Mouse (Mus musculus) hindbrain, embryonic 14.5 days (tissue): ENCODE measurements around the gene Det1. TPM values are rescaled to one million over a fixed set of nuclear protein-coding genes. Genes with fewer than 3 reads are reported as not detected.
A peak's percentile ranks its signal among the peaks of the same experiment; 100 is the strongest.

Source experiments
- ATAC-seq: fragments of 200-750 bp; cut with Nextera tagmentation; 2 replicates; pipeline ENCODE4 v1.8.0; 2017; ENCODE audit warnings: moderate number of reproducible peaks, mild to moderate bottlenecking, moderate TSS enrichment, moderate library complexity; ENCODE audit not compliant: low FRiP score
- DNase-seq: peaks from one replicate; pipeline ENCODE4 v3.0.0-alpha.2; 2015; ENCODE audit warnings: low spot score
- H3K27ac ChIP-seq: fragments of 300-500 bp; sonication (generic); 2 replicates; pipeline ENCODE4 v1.5.1; 2014; ENCODE audit warnings: mild to moderate bottlenecking, moderate library complexity
- H3K27me3 ChIP-seq: fragments of 300-500 bp; sonication (generic); 2 replicates; pipeline ENCODE4 v1.6.1; 2014; ENCODE audit warnings: mild to moderate bottlenecking, low read length, mixed read lengths; ENCODE audit not compliant: control insufficient read depth, insufficient read depth
- H3K36me3 ChIP-seq: fragments of 300-500 bp; sonication (generic); replicated peaks from 2 replicates; pipeline ENCODE4 v1.6.1; 2014; ENCODE audit not compliant: control insufficient read depth, insufficient read depth
- H3K4me1 ChIP-seq: fragments of 300-500 bp; sonication (generic); replicated peaks from 2 replicates; pipeline ENCODE4 v1.6.1; 2014; ENCODE audit warnings: antibody characterized with exemption, low read length, mixed read lengths; ENCODE audit not compliant: control insufficient read depth, insufficient read depth
- H3K4me2 ChIP-seq: fragments of 300-500 bp; sonication (generic); replicated peaks from 2 replicates; pipeline ENCODE4 v1.6.1; 2014; ENCODE audit warnings: mild to moderate bottlenecking, moderate library complexity
- H3K4me3 ChIP-seq: fragments of 300-500 bp; sonication (generic); replicated peaks from 2 replicates; pipeline ENCODE4 v1.5.1; 2014; ENCODE audit warnings: mild to moderate bottlenecking, low read length
- H3K9ac ChIP-seq: fragments of 300-500 bp; sonication (generic); 2 replicates; pipeline ENCODE4 v1.6.1; 2014
- H3K9me3 ChIP-seq: fragments of 300-500 bp; sonication (generic); 2 replicates; pipeline ENCODE4 v1.6.1; 2016; ENCODE audit warnings: low read length; ENCODE audit not compliant: control insufficient read depth
- WGBS: fragments of 180-500 bp; shearing (Covaris S2); extraction: QIAGEN DNeasy Blood & Tissue Kit; methylation state at CpG from one replicate; pipeline ENCODE4 v1.1.7; 2014; 5-methylcytosine and 5-hydroxymethylcytosine counted together
- polyA plus RNA-seq: library from polyadenylated mRNA; unstranded; fragments of >200 nt; fragmentation: Nextera tagmentation; extraction: Ambion mirVana; gene quantifications from 2 replicates; pipeline ENCODE4 v1.2.1, GENCODE M21; 2014

Gene Det1
- polyA plus RNA-seq, 1 experiment from 2014 or later, result 13.5 TPM

DNA sequence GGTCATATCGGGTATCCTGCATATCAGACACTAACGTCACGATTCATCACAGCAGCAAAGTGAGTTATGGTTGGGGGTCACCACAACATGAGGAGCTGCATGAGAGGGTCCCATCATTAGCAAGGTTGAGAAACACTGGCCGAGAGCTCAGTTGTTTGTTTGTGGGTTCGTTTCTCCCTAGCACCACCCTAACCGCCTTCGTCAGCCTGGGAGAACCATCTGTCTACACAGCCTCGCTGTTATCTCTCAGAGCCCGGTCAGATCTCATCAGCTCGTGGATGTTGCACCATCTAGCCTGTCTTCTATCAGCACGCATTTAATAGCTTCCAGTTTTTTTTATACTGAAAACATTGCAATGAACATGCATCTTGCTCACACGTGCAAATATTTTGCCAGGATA is 28.7 kb downstream of the Det1 start:
- Histone ChIP-seq H3K4me1 (peaks cover 12% of the 10 kb centered on the region; the same call in 1 of the 2 replicates), H3K27ac (no peak overlapping the region), H3K9me3 (no peaks in the 10 kb centered on the region), H3K4me2 (no peak overlapping the region), H3K4me3 (no peak overlapping the region), H3K36me3 (no peaks in the 10 kb centered on the region), H3K27me3 (no peaks in the 10 kb centered on the region), H3K9ac (no peak overlapping the region)
- ATAC-seq (no peak), DNase-seq (no peak)
- 84% methylated on average over 12 of the region's 12 CpGs for WGBS

DNA sequence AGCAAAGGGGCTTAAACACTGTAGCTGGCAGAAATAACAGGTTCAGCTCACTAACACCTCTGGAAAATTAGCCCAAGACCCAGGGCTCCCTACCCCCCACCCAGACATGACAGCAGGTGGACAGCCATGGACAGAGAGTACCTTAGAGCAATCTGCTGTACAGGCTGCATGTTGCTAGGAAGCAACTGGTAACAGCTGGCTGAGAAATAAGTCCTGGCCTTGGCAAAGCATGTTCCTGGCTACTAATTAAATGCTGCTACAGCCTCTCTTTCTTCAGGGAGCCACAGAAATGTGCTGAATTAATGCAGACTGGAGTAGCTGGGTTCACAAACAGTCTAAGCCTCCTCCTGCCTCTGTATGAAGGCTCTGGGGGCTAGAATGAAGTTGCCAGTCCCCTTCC is 32.3 kb downstream of the Det1 start:
- Histone ChIP-seq H3K9me3 (no peaks in the 10 kb centered on the region), H3K4me2 (0 out of 2 replicates have a peak overlapping the region, but pooled peaks have one; percentile 4), H3K4me1 (peaks cover 12% of the 10 kb centered on the region; the same call in 1 of the 2 replicates), H3K27me3 (no peaks in the 10 kb centered on the region), H3K9ac (no peak overlapping the region), H3K36me3 (no peaks in the 10 kb centered on the region), H3K27ac (peak overlapping the region; percentile 48; the same call in 1 of the 2 replicates), H3K4me3 (no peak overlapping the region)
- ATAC-seq (no peak), DNase-seq (peak; percentile 36)

DNA sequence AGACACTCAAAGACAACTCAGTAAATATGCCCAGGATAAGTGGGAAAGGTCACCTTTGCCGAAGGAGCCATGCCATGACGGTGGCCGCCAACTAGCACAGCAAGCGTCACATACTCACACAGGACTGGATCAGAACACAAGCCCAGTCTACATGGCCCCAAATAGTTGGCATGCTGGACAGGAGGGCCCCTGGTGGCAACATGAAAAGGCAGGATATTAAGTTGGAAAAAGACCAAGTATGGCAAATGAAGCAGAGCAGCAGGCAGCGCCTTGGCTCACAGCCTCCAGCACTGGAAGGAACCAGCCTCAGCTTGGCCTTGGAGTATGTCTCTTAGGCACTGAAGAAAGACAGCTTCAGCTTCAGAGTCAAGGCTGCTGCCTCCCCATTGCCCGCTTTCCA is 33.3 kb downstream of the Det1 start:
- no peaks in the 10 kb centered on the region for H3K36me3 ChIP-seq
- peak overlapping the region; percentile 48; the same call in 1 of the 2 replicates for H3K27ac ChIP-seq
- DNase-seq (peak; percentile 42), ATAC-seq (peak; percentile 51; the same call in 1 of the 2 replicates)
- no peak overlapping the region for H3K9ac ChIP-seq
- no peak overlapping the region for H3K4me2 ChIP-seq
- peaks cover 12% of the 10 kb centered on the region; the same call in 1 of the 2 replicates for H3K4me1 ChIP-seq
- WGBS, result 85% methylated on average over 6 of the region's 6 CpGs
- no peak overlapping the region for H3K4me3 ChIP-seq
- H3K9me3 ChIP-seq, result no peaks in the 10 kb centered on the region
- H3K27me3 ChIP-seq, result no peaks in the 10 kb centered on the region

DNA sequence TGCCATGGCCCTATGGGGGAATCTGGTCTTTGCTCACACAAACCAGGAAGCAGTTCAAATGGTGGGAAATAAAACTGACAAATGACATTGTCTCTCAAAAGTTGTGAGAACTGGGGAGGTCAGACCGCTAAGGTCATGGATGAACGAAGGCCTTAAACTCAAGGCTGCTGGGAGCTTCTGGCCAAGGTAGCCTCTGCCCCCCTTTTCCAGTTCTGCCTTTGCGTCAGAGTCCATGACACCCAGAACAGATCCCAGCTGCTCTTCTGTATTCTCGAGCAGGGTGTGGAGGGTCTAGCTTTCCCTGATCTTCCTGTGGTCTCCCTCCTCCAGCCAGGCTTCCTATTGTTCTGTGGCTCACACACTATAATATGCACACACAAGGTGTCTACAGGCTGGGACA is 39.9 kb downstream of the Det1 start:
- DNase-seq (no peak), ATAC-seq (no peak)
- Histone ChIP-seq H3K4me2 (no peak overlapping the region), H3K36me3 (no peaks in the 10 kb centered on the region), H3K27me3 (no peaks in the 10 kb centered on the region), H3K9me3 (no peaks in the 10 kb centered on the region), H3K9ac (no peak overlapping the region), H3K4me3 (no peak overlapping the region), H3K4me1 (no peaks in the 10 kb centered on the region), H3K27ac (no peak overlapping the region)
- 86% methylated on average over 4 of the region's 4 CpGs for WGBS

DNA sequence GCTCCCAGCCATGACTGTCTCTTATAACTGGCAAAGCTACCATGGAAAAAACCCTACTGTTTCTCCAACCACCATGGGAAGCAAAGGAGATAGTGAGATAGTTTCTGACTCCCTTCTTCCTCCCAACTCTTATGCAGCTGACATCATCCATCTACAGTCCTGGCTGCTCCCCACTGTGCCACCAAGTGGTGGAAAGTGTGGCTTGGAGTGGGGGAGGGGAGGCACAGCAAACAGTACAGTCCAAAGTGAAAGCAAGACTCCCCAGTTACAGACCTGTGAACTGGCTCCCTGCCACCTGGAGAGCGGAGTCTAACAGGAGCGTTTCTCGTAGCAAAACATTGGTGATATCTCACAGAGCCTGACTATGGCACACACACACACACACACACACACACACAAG is 43.2 kb downstream of the Det1 start:
- 90% methylated on average over 3 of the region's 3 CpGs for WGBS
- H3K9me3 ChIP-seq, result no peaks in the 10 kb centered on the region
- H3K9ac ChIP-seq, result no peak overlapping the region
- H3K4me3 ChIP-seq, result no peak overlapping the region
- no peak overlapping the region for H3K4me2 ChIP-seq
- DNase-seq, result no peak
- no peaks in the 10 kb centered on the region for H3K4me1 ChIP-seq
- H3K27ac ChIP-seq, result no peak overlapping the region
- H3K36me3 ChIP-seq, result no peaks in the 10 kb centered on the region
- ATAC-seq, result no peak
- H3K27me3 ChIP-seq, result no peaks in the 10 kb centered on the region

DNA sequence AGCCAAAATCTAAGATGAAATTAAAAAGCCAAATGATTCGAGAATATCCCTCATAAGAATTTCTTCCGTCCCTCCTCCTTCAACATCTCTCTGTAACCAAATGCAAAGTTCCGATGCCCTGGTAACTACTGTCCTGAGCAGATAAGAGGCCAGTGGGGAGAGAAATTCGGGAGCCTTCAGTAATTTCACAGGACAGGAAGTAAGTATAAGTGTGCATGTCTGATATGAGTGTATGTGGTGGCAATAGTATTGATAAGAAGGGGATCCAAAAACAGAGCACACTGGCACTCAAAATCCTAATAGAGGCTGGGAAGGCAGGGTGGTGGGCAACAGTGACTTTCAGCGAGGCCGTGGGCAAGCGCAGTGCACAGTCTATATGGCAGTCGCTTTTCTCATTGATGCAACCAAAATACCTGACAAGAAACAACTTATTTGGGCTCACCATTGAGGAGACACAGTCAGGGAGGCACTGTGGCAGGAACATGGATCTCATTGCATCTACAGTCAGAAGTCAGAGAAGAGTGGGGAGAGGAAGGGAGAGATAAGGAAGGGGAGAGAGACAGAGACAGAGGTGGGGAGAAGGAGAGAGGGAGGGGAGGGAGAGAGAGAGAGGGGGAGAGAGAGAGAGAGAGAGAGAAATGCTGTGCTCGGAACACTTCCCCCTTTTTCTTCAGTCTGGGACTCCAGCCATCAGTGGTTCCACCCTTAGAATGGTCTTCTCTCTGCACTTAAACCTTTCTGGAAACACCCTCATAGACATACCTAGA is 47.1 kb downstream of the Det1 start:
- Histone ChIP-seq H3K27ac (no peak overlapping the region), H3K9ac (no peak overlapping the region), H3K9me3 (no peaks in the 10 kb centered on the region), H3K4me3 (no peak overlapping the region), H3K36me3 (no peaks in the 10 kb centered on the region), H3K27me3 (no peaks in the 10 kb centered on the region), H3K4me1 (peaks cover 8% of the 10 kb centered on the region; the same call in 1 of the 2 replicates), H3K4me2 (no peak overlapping the region)
- DNase-seq (no peak), ATAC-seq (no peak)
- 79% methylated on average over 9 of the region's 9 CpGs for WGBS

DNA sequence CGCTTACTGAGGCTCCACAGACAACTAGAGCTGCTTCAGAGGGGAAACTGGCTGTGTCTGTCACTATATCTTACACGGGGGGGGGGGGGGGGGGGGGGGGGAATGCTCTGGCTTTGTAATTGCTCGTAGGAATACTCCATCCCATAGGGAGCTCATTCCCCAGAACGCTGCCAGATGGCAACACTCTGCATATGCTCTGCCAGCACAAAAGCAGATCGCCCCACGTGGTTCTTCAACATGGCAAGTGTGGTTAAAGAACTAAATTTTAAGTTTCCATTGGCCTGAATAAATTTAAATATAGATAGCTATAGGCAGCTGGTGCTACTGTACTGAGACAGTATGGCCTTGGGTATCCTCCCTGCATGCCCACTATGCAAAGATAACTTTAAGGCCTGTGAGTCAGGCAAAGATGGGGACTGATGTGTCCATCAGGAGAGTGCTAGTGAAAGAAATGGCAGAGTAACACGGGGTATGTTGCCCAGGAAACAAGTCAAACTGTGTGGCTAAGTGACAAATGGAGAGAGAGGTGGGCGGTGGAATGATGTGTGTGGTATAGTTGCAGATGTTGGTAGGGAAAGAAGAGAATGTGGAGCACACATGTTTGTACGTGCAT is 49.1 kb downstream of the Det1 start:
- Histone ChIP-seq H3K9ac (no peak overlapping the region), H3K27ac (no peak overlapping the region), H3K36me3 (peaks cover 2% of the 10 kb centered on the region; the same call in 1 of the 2 replicates), H3K4me3 (no peak overlapping the region), H3K4me2 (no peak overlapping the region), H3K4me1 (peaks cover 8% of the 10 kb centered on the region; the same call in 1 of the 2 replicates), H3K27me3 (no peaks in the 10 kb centered on the region), H3K9me3 (no peaks in the 10 kb centered on the region)
- 27% methylated on average over 8 of the region's 9 CpGs for WGBS
- DNase-seq (peak; percentile 55), ATAC-seq (0 out of 2 replicates have a peak, but pooled peaks have one; percentile 49)

DNA sequence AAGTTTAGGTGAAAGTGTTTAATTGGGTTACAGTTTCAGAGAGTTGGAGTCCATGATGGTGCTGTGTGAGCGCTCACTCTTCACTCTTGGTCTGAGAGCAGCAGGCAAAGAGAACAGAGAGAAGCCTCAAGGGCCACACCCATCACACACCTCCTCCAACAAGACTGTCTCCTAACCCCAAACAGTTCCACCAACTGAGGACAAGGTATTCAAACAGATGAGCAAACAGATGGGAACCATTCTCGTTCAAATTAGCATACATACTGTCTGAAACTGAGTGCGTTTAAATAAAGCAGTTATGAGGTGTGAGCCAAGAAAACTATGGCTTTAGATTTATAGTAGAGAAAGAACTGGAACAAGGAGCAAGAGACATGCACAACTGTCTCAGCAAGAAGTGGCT is 50.4 kb downstream of the Det1 start:
- H3K27ac ChIP-seq, result no peak overlapping the region
- DNase-seq, result no peak
- no peaks in the 10 kb centered on the region for H3K9me3 ChIP-seq
- H3K4me1 ChIP-seq, result peaks cover 8% of the 10 kb centered on the region; the same call in 1 of the 2 replicates
- WGBS, result 85% methylated on average over 3 of the region's 3 CpGs
- H3K9ac ChIP-seq, result no peak overlapping the region
- no peak overlapping the region for H3K4me3 ChIP-seq
- no peaks in the 10 kb centered on the region for H3K27me3 ChIP-seq
- no peak for ATAC-seq
- H3K4me2 ChIP-seq, result no peak overlapping the region
- peaks cover 7% of the 10 kb centered on the region for H3K36me3 ChIP-seq

DNA sequence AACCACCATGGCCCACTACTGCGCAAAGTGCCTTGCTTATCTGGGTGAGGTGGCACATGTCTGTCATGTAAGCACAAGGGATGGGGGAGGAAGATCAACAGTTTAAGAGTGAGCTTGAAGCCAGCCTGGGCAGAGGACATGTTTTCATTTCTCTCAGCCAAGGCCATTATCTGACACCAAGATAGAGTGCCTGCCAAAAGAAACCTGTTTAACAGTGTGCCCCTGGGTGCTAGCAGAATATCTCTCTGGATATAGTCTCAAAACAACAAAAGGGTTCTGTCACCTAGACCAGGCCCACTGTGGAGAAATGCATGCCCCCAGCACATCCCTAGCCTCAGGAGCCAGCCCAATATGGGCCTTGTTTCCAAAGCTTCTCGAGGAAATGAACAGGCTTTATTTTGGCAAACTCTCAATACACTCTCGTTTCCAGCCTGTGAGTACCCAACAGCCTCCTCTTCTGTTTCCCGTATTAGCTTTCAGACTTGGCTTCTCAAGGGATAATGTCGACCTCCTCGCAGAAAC is 52.4 kb downstream of the Det1 start:
- Histone ChIP-seq H3K27ac (no peak overlapping the region), H3K9ac (no peak overlapping the region)

More for the DNA sequence above, 52.4 kb downstream of the Det1 start:
- ATAC-seq (no peak), DNase-seq (no peak)
- no peaks in the 10 kb centered on the region for H3K9me3 ChIP-seq
- H3K4me1 ChIP-seq, result peaks cover 8% of the 10 kb centered on the region; the same call in 1 of the 2 replicates
- no peak overlapping the region for H3K4me2 ChIP-seq
- no peaks in the 10 kb centered on the region for H3K27me3 ChIP-seq
- H3K4me3 ChIP-seq, result no peak overlapping the region
- H3K36me3 ChIP-seq, result peaks cover 23% of the 10 kb centered on the region
- WGBS, result 79% methylated on average over 6 of the region's 6 CpGs
